Mouse (Mus musculus) limb, embryonic 13.5 days (tissue): Measurements from ENCODE around the gene Klhl30. TPM values are rescaled to one million over a fixed set of nuclear protein-coding genes. Genes with fewer than 3 reads are reported as not detected.

ENCODE experiments used
- ATAC-seq: fragments of 200-750 bp; cut with Nextera tagmentation; 2 replicates; pipeline ENCODE4 v1.8.0; 2017; ENCODE audit warnings: low read depth, moderate number of reproducible peaks, moderate TSS enrichment; ENCODE audit not compliant: low FRiP score
- H3K27ac ChIP-seq: fragments of 300-500 bp; sonication (generic); 2 replicates; pipeline ENCODE4 v1.5.1; 2015; ENCODE audit warnings: inconsistent platforms, mild to moderate bottlenecking, moderate library complexity
- H3K27me3 ChIP-seq: fragments of 300-500 bp; sonication (generic); 2 replicates; pipeline ENCODE4 v1.6.1; 2015; ENCODE audit warnings: mild to moderate bottlenecking, inconsistent platforms
- H3K36me3 ChIP-seq: fragments of 300-500 bp; sonication (generic); 2 replicates; pipeline ENCODE4 v1.6.1; 2015; ENCODE audit warnings: inconsistent platforms, mild to moderate bottlenecking, moderate library complexity
- H3K4me1 ChIP-seq: fragments of 300-500 bp; sonication (generic); 2 replicates; pipeline ENCODE4 v1.6.1; 2015; ENCODE audit warnings: inconsistent platforms
- H3K4me2 ChIP-seq: fragments of 300-500 bp; sonication (generic); replicated peaks from 2 replicates; pipeline ENCODE4 v1.6.1; 2015; ENCODE audit warnings: inconsistent platforms, mild to moderate bottlenecking, moderate library complexity
- H3K4me3 ChIP-seq: fragments of 300-500 bp; sonication (generic); 2 replicates; pipeline ENCODE4 v1.5.1; 2015; ENCODE audit warnings: moderate library complexity, mild to moderate bottlenecking, inconsistent platforms
- H3K9ac ChIP-seq: fragments of 300-500 bp; sonication (generic); 2 replicates; pipeline ENCODE4 v1.6.1; 2015; ENCODE audit warnings: mild to moderate bottlenecking, inconsistent platforms
- H3K9me3 ChIP-seq: fragments of 300-500 bp; sonication (generic); 2 replicates; pipeline ENCODE4 v1.6.1; 2016; ENCODE audit warnings: inconsistent platforms
- whole genome bisulfite sequencing: fragments of 180-500 bp; shearing (Covaris S2); methylation state at CpG from one replicate; pipeline ENCODE4 v1.1.7; 2015; 5-methylcytosine and 5-hydroxymethylcytosine counted together
- polyA plus RNA-seq: library from polyadenylated mRNA; unstranded; fragments of >200 nt; fragmentation: Nextera tagmentation; extraction: Ambion mirVana; gene quantifications from 2 replicates; pipeline ENCODE4 v1.2.1, GENCODE M21; 2015

The Klhl30 gene
- polyA plus RNA-seq, 1 experiment from 2014 or later, result 1.8 TPM

DNA sequence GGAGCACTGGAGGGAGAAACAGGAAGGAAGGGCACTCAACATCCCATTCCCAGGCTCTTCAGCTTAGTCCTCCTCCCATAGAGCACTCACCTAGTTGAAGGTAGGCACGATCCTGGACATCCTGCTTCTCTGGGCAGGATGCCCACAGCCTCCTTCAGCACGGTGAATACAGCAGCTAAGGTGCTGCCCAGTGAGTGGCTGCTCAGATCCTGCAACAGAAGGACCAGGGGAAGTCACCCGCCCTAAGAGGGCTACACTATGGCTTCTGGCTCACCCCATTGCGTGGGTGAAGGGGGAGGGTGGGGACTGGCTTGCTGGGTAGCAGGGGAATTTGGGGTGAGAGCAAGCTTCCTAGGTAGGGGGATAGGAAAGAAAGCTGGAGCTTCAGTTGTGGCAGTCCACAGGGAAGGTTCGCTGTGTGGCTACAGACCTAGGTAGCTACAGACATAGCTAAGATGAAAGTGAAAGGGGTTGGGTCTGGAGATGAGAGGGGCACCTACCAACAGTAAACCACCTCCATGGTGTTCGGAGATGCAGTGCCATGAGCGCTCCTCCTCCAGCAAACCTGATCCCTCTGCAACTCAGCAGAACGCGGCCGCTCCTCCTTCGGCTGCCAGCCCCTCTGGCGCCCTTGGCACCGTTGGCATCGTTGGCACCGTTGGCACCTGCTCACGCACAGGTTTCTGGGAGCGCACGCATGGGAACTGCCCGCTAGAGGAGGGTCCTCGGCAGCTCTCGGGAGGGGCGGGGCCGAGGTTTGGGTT lies 54.8 kb downstream of the Klhl30 start:
- H3K9me3 ChIP-seq, result no peaks in the 10 kb centered on the region
- H3K36me3 ChIP-seq, result no peaks in the 10 kb centered on the region
- no peak overlapping the region for H3K27ac ChIP-seq
- H3K9ac ChIP-seq, result no peak overlapping the region
- no peak for ATAC-seq
- H3K4me2 ChIP-seq, result no peak overlapping the region
- H3K27me3 ChIP-seq, result peaks cover 12% of the 10 kb centered on the region; the same call in 1 of the 2 replicates
- H3K4me3 ChIP-seq, result no peak overlapping the region
- 59% methylated on average over 23 of the region's 23 CpGs for WGBS
- H3K4me1 ChIP-seq, result no peaks in the 10 kb centered on the region

GRCm38 (mm10) chr1:91407819-91408218 lies 57.0 kb downstream of the Klhl30 start:
- Histone ChIP-seq H3K9me3 (no peaks in the 10 kb centered on the region), H3K9ac (no peak overlapping the region), H3K27ac (no peak overlapping the region), H3K36me3 (no peaks in the 10 kb centered on the region), H3K27me3 (peaks cover 12% of the 10 kb centered on the region; the same call in 1 of the 2 replicates), H3K4me1 (peaks cover 16% of the 10 kb centered on the region), H3K4me2 (no peak overlapping the region), H3K4me3 (no peak overlapping the region)
- ATAC-seq, result no peak
- WGBS, result 77% methylated on average over 4 of the region's 4 CpGs

DNA sequence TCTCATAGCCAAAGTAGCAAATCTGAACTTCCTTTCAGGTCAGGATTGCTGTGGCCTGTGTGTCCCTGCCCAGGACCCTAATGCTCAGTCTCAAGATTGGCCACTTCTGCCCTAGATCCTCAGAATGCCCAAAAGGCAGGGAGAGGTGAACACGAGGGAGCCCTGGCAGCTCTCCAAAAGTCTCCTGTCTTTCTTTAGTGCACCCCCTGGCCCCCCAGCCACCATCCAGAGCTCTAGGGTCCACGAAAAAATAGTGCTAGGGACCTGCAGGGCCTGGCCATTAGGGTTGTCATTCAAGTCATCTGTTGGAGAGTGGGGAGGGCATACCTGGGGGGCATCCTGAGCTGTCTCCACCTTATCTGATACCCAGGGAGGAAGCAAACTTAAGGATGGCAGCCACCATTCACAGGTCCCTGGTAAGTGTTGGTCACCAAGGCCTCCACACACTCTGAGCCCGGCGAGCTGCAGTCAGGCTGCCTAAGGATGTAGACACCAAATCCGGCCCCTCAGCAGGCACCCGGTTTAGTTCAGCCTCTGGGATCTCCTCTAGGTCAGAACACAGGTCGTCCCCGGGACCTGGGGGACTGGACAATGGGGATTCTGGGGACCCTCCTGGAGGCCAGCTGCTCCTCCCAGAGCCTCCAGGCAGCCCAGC lies 60.9 kb downstream of the Klhl30 start:
- Histone ChIP-seq H3K9me3 (no peaks in the 10 kb centered on the region), H3K9ac (peak overlapping the region; percentile 83), H3K4me3 (peak overlapping the region; percentile 80), H3K4me2 (peak overlapping the region; percentile 98), H3K27ac (no peak overlapping the region; the same call in 1 of the 2 replicates), H3K36me3 (no peaks in the 10 kb centered on the region), H3K27me3 (no peaks in the 10 kb centered on the region), H3K4me1 (peaks cover 38% of the 10 kb centered on the region)
- no peak for ATAC-seq
- WGBS, result 65% methylated on average over 8 of the region's 8 CpGs

Other genes starting within 250 kb of the Klhl30 start
- gene Rbm44, start 205.9 kb upstream of the Klhl30 start, polyA plus RNA-seq, result 0.88 and 1.3 TPM in 2 replicates
- gene Ramp1, start 171.2 kb upstream of the Klhl30 start, polyA plus RNA-seq, result 2.7 and 3.1 TPM in 2 replicates
- 62.7 and 68.1 TPM in 2 replicates for gene Ube2f, start 100.7 kb upstream of the Klhl30 start, polyA plus RNA-seq
- 11.9 and 14.0 TPM in 2 replicates for gene Scly, start 52.7 kb upstream of the Klhl30 start, polyA plus RNA-seq
- 0.04 and 0.05 TPM in 2 replicates for gene Espnl, start 28.9 kb upstream of the Klhl30 start, polyA plus RNA-seq
- 2.0 and 2.1 TPM in 2 replicates for gene Erfe, start 15.4 kb downstream of the Klhl30 start, polyA plus RNA-seq
- gene Ilkap, start 47.8 kb downstream of the Klhl30 start, polyA plus RNA-seq, result 163 and 172 TPM in 2 replicates
- 114 and 117 TPM in 2 replicates for gene Hes6, start 63.0 kb downstream of the Klhl30 start, polyA plus RNA-seq
- 3.3 TPM in 2 replicates for gene Per2, start 108.3 kb downstream of the Klhl30 start, polyA plus RNA-seq
- 9.6 and 10.0 TPM in 2 replicates for gene Traf3ip1, start 143.6 kb downstream of the Klhl30 start, polyA plus RNA-seq
- gene Asb1, start 189.5 kb downstream of the Klhl30 start, polyA plus RNA-seq, result 5.5 and 6.3 TPM in 2 replicates